Mouse (Mus musculus) hindbrain, embryonic 12.5 days (tissue): ENCODE measurements at regions not wholly inside any gene's neighbourhood (a gene's known extent, or its start where the extent isn't known, plus 50 kb on each side); places are given as distances from the start of the nearest gene placed in this dataset.

Experiments
- ATAC-seq: fragments of 200-750 bp; cut with Nextera tagmentation; 2 replicates; pipeline ENCODE4 v1.8.0; 2017; ENCODE audit warnings: moderate TSS enrichment; ENCODE audit not compliant: low FRiP score
- H3K27ac ChIP-seq: fragments of 300-500 bp; sonication (generic); 2 replicates; pipeline ENCODE4 v1.5.1; 2016; ENCODE audit warnings: mild to moderate bottlenecking
- H3K27me3 ChIP-seq: fragments of 300-500 bp; sonication (generic); 2 replicates; pipeline ENCODE4 v1.6.1; 2016; ENCODE audit warnings: mild to moderate bottlenecking
- H3K36me3 ChIP-seq: fragments of 300-500 bp; sonication (generic); 2 replicates; pipeline ENCODE4 v1.6.1; 2016; ENCODE audit warnings: mild to moderate bottlenecking
- H3K4me1 ChIP-seq: fragments of 300-500 bp; sonication (generic); 2 replicates; pipeline ENCODE4 v1.6.1; 2016
- H3K4me2 ChIP-seq: fragments of 300-500 bp; sonication (generic); replicated peaks from 2 replicates; pipeline ENCODE4 v1.6.1; 2016; ENCODE audit warnings: mild to moderate bottlenecking
- H3K4me3 ChIP-seq: fragments of 300-500 bp; sonication (generic); 2 replicates; pipeline ENCODE4 v1.5.1; 2016; ENCODE audit warnings: mild to moderate bottlenecking
- H3K9ac ChIP-seq: fragments of 300-500 bp; sonication (generic); 2 replicates; pipeline ENCODE4 v1.6.1; 2016; ENCODE audit warnings: mild to moderate bottlenecking, moderate library complexity
- H3K9me3 ChIP-seq: fragments of 300-500 bp; sonication (generic); replicated peaks from 2 replicates; pipeline ENCODE4 v1.6.1; 2016; ENCODE audit warnings: mild to moderate bottlenecking
- WGBS: fragments of 180-500 bp; shearing (Covaris S2); methylation state at CpG from one replicate; pipeline ENCODE4 v1.1.7; 2016; 5-methylcytosine and 5-hydroxymethylcytosine counted together

DNA sequence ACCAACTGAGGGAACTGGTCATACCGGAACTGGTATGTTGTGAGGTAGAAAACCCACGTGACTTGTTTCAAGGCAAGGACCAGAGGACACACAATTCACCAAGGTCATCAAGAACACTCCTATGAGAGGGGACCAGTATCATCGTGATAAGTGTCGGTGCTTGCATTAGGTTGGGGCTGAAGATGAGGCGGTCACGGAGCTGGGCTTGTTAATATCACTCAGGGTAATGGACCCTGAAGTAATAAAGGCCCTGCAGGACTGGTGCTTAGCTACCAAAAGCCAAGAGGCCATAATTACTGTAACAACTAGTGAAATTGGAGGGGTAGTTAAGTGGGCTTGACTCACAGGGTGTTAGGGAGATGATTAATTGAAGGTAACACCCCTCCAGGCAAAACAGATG is 132.2 kb upstream of the Ccdc54 start:
- 0 out of 2 replicates have a peak, but pooled peaks have one; percentile 19 for ATAC-seq
- Histone ChIP-seq H3K27ac (no peak overlapping the region), H3K36me3 (no peaks in the 10 kb centered on the region), H3K4me2 (no peak overlapping the region), H3K4me1 (no peaks in the 10 kb centered on the region), H3K4me3 (no peak overlapping the region), H3K9ac (no peak overlapping the region), H3K9me3 (no peaks in the 10 kb centered on the region), H3K27me3 (no peaks in the 10 kb centered on the region)
- WGBS = 77% methylated on average over 6 of the region's 6 CpGs

DNA sequence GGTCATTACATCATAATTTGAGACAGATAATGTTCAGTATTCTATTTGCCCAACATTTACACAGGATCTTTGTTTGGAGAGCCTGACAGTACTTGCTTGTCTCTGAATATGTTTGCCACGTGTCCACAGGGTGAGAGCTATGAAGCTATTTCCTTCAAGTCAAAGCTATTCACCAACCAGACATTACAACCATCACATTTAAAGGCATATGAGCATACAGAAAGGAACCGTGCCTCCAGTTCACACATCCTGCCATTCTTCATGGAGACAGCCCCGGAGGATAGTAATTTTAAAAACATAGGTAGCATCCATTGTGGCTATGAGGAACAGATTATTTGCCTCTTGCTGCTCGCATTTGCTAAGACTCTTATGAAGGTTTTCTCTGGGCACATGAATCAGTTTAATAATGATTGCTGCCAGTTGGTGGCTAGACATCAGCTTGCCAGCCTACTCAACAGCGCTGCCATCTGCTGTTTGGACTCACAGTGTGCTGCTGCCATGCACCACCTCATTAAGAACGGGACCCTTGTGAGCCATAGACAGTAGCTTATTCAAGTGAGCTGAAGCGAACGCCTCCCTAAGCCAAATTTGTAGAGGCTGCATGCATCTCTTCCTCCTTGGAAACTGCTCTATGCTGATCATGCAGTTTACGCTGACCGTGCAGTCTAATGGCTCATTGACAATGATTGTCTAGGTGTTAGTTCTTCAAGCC is 126.5 kb upstream of the Ccdc54 start:
- Histone ChIP-seq H3K4me1 (no peaks in the 10 kb centered on the region), H3K4me2 (no peak overlapping the region), H3K27ac (no peak overlapping the region), H3K9ac (no peak overlapping the region), H3K36me3 (no peaks in the 10 kb centered on the region), H3K4me3 (no peak overlapping the region), H3K27me3 (no peaks in the 10 kb centered on the region), H3K9me3 (no peaks in the 10 kb centered on the region)
- ATAC-seq = peak; percentile 64
- WGBS = 54% methylated on average over 10 of the region's 10 CpGs

DNA sequence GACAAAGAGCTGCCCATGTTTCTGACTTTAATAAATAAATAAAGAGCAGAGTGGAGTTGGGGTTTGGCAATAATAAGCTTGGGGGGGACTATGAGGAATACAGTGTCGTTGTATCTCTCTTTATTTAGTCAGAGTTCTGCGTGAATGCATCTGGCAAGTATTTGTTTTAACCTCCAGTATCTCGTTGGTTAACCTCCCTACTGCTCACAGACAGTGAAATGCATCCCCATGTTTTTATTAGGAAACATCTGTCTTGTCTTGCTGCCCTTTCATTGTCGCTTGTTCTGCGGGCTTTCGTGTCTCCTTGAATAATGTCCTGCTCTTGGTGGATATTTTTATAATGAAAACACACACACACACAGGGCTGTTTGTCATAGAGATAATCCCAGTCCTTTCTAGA is 118.8 kb upstream of the Ccdc54 start:
- Histone ChIP-seq H3K4me3 (no peak overlapping the region), H3K9me3 (no peaks in the 10 kb centered on the region), H3K27me3 (no peaks in the 10 kb centered on the region), H3K4me2 (no peak overlapping the region), H3K9ac (no peak overlapping the region), H3K4me1 (no peaks in the 10 kb centered on the region), H3K27ac (no peak overlapping the region), H3K36me3 (no peaks in the 10 kb centered on the region)
- ATAC-seq = no peak
- 67% methylated on average over 6 of the region's 6 CpGs for WGBS

DNA sequence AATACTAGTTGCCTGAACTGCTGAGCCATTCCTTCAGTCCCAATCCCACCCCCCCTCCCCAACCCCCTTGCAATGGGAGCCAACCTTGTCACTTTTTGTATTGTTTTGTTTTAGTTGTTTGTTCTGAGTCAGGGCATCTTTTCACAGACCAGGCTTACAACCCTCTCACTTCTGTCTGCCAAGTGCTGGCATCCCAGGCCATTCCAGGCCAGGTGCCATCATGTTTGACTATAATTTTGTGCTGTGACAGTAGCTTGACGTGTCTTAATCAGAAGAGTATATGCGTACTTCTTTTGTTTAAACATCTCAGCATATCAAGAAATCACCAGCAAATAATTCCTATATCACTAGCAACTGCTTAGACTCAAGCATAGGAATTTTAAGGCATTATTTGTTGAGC is 117.0 kb upstream of the Ccdc54 start:
- no peaks in the 10 kb centered on the region for H3K27me3 ChIP-seq
- H3K9me3 ChIP-seq = no peaks in the 10 kb centered on the region
- no peaks in the 10 kb centered on the region for H3K36me3 ChIP-seq
- H3K27ac ChIP-seq = no peak overlapping the region
- WGBS = 90% methylated on average over 2 of the region's 2 CpGs
- no peaks in the 10 kb centered on the region for H3K4me1 ChIP-seq
- ATAC-seq = no peak
- H3K4me2 ChIP-seq = no peak overlapping the region
- H3K9ac ChIP-seq = no peak overlapping the region
- H3K4me3 ChIP-seq = no peak overlapping the region

DNA sequence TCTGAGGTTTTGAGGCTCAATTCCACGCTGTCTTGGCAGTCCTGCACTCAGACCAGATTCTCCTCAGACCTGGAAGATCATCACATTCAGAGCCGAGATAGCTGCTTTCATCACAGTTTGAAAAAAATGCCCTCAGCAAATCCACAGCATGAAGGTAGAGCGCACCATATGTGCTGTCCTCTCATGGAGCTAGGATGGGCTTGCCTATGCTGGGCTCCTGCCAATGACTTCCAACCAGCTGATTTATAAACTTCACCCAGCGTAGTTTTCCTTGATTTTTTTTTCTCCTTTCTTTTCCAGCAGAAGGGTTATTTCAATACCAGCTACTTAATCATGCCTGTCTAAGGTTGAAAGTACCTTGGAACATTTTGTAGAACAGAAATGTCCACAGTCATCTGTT is 115.0 kb upstream of the Ccdc54 start:
- 81% methylated on average over 4 of the region's 4 CpGs for WGBS

DNA sequence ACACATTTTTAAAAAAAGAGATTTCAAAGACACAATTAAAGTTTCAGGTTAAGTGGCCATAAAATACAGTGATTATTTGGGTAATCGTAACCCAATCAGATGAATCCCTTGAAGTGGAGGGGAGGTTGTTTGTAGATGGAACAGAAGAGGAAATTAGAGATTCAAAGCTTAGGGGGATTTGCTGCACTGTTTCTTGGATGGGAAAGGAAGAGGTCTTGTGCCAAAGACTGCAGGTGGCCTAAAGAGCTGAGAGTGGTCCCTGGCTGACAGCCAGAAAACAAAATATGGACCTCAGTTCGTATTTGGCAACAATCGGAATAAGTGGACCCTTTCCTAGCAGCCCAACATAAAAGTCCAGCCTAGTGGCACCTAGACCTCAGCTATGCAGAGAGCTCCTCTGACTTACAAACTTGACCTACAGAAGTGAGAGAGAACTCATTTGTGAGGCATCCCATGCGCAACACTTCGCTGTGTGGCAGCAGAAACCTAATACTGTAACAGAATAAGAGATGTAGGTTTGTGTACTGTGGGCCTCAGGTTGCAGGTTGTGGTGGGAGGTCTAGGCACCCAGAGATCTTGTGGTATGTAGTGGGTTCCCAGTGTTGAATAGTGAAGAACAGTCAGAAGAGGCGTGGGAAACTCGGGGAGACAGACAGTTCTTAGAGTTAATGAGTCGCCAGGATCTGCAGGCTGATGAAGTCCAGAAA is 110.0 kb upstream of the Ccdc54 start:
- no peaks in the 10 kb centered on the region for H3K27me3 ChIP-seq
- no peak overlapping the region for H3K4me2 ChIP-seq
- no peaks in the 10 kb centered on the region for H3K9me3 ChIP-seq
- no peaks in the 10 kb centered on the region for H3K4me1 ChIP-seq
- no peaks in the 10 kb centered on the region for H3K36me3 ChIP-seq
- 76% methylated on average over 8 of the region's 8 CpGs for WGBS
- no peak overlapping the region for H3K27ac ChIP-seq
- H3K4me3 ChIP-seq = no peak overlapping the region
- ATAC-seq = no peak
- no peak overlapping the region for H3K9ac ChIP-seq

More for the DNA sequence above, 115.0 kb upstream of the Ccdc54 start:
- Histone ChIP-seq H3K27ac (no peak overlapping the region), H3K4me3 (no peak overlapping the region), H3K9me3 (no peaks in the 10 kb centered on the region), H3K27me3 (no peaks in the 10 kb centered on the region), H3K36me3 (no peaks in the 10 kb centered on the region), H3K4me1 (no peaks in the 10 kb centered on the region), H3K4me2 (no peak overlapping the region), H3K9ac (no peak overlapping the region)
- ATAC-seq = no peak

DNA sequence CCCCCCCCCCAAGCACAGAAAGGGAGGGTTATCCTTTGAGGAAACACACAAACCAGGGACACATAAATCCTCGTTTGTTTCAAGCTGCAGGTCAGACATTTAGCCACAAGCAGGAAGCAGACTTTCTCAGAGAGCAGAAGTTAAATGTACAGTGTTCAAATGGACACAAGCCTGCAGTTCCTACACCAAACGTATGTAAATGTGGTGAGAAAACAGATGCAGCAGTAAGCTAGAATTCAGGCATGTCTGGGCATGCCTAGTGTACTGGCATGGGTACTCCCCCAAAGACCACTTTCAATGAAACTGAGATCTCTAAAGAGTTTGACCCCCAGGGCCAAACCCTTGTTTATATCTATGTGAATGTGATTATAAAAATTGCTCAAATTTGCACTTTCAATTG is 109.2 kb upstream of the Ccdc54 start:
- Histone ChIP-seq H3K9me3 (no peaks in the 10 kb centered on the region), H3K27ac (no peak overlapping the region), H3K9ac (no peak overlapping the region), H3K36me3 (no peaks in the 10 kb centered on the region), H3K27me3 (no peaks in the 10 kb centered on the region), H3K4me1 (no peaks in the 10 kb centered on the region), H3K4me3 (no peak overlapping the region), H3K4me2 (no peak overlapping the region)
- no peak for ATAC-seq
- 69% methylated on average over 2 of the region's 2 CpGs for WGBS

DNA sequence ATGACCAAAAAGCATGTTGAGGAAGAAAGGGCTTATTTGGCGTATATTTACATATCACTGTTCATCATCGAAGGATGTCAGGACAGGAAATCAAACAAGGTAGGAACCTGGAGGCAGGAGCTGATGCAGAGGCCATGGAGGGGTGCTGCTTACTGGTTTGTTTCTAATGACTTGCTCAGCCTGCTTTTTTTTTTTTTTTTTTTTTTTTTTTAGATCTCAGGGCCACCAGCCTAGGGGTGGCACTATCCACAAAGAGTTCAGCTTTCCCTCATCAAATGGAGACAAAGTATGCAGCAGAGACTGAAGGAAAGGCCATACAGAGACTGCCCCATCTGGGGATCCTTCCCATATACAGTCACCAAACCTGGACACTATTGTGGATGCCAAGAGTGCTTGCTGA is 106.8 kb upstream of the Ccdc54 start:
- no peak overlapping the region for H3K9ac ChIP-seq
- no peak overlapping the region for H3K4me2 ChIP-seq
- no peak overlapping the region for H3K4me3 ChIP-seq
- 99% methylated on average over 2 of the region's 2 CpGs for WGBS
- H3K36me3 ChIP-seq = no peaks in the 10 kb centered on the region
- no peaks in the 10 kb centered on the region for H3K4me1 ChIP-seq
- no peak for ATAC-seq
- no peak overlapping the region for H3K27ac ChIP-seq
- H3K27me3 ChIP-seq = no peaks in the 10 kb centered on the region
- no peaks in the 10 kb centered on the region for H3K9me3 ChIP-seq

DNA sequence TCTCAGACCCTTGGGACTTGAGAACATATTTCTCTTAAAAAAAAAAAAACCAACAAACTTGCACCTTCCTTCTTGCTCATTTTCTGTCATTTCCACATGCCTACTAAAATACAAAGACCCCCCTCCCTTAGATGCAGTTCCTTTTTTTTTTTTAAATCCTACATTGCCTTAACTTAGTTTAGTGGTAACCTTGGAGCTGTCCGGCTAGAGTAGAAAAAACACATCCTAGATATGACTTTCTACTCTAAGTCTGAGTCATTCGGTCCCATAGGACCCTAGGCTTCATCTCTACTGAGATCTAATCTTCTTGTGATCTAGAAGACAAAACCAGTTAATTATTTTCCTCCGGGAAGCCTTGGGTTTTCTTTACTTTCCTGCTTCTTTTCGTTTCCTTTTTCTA is 105.1 kb upstream of the Ccdc54 start:
- 85% methylated on average over 4 of the region's 4 CpGs for WGBS
- no peak for ATAC-seq
- no peaks in the 10 kb centered on the region for H3K4me1 ChIP-seq

DNA sequence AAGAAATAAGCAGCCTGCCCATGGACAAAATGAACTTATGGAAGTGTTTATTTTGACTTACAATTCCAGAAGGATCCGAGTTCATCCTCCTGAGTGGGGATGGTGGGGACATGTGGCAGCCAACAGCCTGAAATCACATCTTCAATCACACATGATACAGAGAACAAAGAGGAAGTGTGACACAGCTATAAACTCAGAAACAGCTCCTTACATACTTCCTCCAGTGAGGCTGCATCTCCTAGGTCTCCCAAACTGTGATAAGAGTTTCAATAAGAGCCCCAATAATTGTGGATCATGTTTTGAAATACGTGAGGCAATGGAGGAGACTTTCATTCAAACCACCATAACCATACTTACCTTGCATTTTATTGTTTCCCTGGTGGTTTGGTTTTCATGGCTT is 103.1 kb upstream of the Ccdc54 start:
- no peaks in the 10 kb centered on the region for H3K4me1 ChIP-seq
- no peak overlapping the region for H3K4me2 ChIP-seq
- no peak overlapping the region for H3K4me3 ChIP-seq
- ATAC-seq = no peak
- H3K27ac ChIP-seq = no peak overlapping the region
- no peaks in the 10 kb centered on the region for H3K27me3 ChIP-seq
- no peak overlapping the region for H3K9ac ChIP-seq
- H3K36me3 ChIP-seq = no peaks in the 10 kb centered on the region
- 78% methylated on average over 2 of the region's 2 CpGs for WGBS
- H3K9me3 ChIP-seq = no peaks in the 10 kb centered on the region

More for the DNA sequence above, 105.1 kb upstream of the Ccdc54 start:
- no peak overlapping the region for H3K4me2 ChIP-seq
- no peaks in the 10 kb centered on the region for H3K36me3 ChIP-seq
- H3K27ac ChIP-seq = no peak overlapping the region
- H3K27me3 ChIP-seq = no peaks in the 10 kb centered on the region
- H3K9me3 ChIP-seq = no peaks in the 10 kb centered on the region
- no peak overlapping the region for H3K9ac ChIP-seq
- H3K4me3 ChIP-seq = no peak overlapping the region

DNA sequence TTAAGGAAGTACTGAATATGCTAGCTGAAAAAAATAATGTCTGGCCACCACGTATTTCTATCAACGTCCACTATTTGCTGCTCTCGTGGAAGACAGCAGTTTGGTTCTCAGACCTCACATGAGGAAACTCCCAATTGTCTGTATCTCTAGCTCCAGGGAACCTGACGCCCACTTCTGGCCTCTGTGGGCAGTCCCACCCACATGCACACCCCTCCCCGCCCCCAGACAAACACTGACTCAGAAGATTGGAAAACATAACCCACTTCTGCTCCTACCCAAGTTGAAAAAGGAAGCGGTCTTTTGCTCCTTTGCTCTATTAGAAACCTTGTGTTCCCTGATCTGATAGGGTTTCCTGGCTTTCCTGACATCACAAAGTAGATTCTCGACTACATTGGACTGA is 99.9 kb upstream of the Ccdc54 start:
- no peaks in the 10 kb centered on the region for H3K27me3 ChIP-seq
- WGBS = 85% methylated on average over 7 of the region's 7 CpGs
- H3K4me1 ChIP-seq = no peaks in the 10 kb centered on the region
- H3K9me3 ChIP-seq = no peaks in the 10 kb centered on the region
- H3K36me3 ChIP-seq = no peaks in the 10 kb centered on the region
- H3K4me3 ChIP-seq = no peak overlapping the region
- no peak for ATAC-seq
- H3K27ac ChIP-seq = no peak overlapping the region
- no peak overlapping the region for H3K4me2 ChIP-seq
- no peak overlapping the region for H3K9ac ChIP-seq

DNA sequence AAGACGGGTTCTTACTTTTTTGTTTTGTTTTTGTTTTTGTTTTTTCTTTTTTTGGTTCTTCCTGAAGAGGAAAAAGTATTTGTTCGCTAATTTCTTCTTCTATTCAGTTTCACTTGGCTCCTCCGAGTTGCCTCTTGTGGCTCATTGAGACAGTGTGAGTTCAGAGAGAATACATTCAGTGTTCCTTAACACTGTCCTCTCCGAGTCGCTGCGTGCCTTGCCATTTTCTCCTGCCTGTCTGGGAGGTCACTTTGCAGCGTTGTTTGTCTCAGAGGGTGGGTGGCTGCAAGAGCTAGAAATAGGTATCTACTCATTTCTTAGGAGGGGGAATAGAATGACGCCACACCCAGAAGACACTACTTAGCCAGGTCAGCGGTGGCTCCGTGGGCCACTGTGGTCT is 98.6 kb upstream of the Ccdc54 start:
- Histone ChIP-seq H3K9me3 (no peaks in the 10 kb centered on the region), H3K4me1 (no peaks in the 10 kb centered on the region), H3K4me2 (0 out of 2 replicates have a peak overlapping the region, but pooled peaks have one; percentile 13), H3K27ac (no peak overlapping the region), H3K4me3 (no peak overlapping the region), H3K27me3 (no peaks in the 10 kb centered on the region), H3K36me3 (no peaks in the 10 kb centered on the region), H3K9ac (no peak overlapping the region)
- ATAC-seq = no peak
- 71% methylated on average over 10 of the region's 10 CpGs for WGBS
